Mouse (Mus musculus): ENCODE data around the gene Zfp575.
"Not testable (repeated sequence)": the region's sequence is repeated elsewhere in the genome, so short reads cannot be mapped to it uniquely, and the experiment has no call there.

Gene Zfp575

GRCm38 (mm10) chr7:24587330-24588105 is at the start of gene Zfp575, which contains the start of gene Ethe1:
TSS of gene Zfp575 (minus strand) at chr7:24587641.
TSS of gene Ethe1 (plus strand) at chr7:24587543.
- no peak for DNase-seq (ENCODE audit: low spot score in 2 of 2)

DNA sequence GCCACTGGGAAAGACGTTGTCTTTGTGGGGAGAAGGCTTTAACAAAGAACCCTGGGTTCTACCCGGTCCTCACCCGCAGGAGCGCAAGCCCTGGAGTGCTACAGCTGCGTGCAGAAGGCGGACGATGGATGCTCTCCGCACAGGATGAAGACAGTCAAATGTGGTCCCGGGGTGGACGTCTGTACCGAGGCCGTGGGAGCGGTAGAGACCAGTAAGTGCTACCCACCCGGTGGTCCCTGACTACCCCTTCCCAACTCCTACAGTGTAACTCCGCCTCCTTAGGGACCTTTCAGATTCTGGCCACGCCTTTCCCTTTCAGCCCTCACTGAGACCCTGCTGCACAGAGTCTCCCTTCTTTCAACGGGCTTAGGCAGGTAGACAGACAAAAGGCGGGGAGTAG is 49.6 kb upstream of the Zfp575 start:
- DNase-seq (ENCODE audit: low spot score in 2 of 2): no peak

DNA sequence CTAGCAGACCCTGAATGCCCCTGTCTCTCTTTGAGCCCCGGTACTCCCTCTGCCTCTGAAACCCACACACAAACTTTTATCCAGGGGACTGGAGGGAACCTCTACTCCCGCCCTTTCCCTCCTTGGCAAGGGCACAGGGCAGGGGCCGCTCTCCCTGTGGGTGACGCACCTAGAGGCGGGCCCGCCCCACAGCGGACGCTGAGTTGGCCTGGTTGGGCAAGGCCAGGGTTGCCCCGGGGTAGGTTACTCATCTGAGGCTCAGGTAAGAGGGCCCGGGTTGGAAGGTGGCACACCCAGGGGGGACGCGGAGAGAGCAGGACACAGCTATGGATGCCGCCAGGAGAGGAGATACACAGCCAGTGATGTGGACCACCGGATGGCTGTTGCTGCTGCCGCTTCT is 48.8 kb upstream of the Zfp575 start, which contains the start of gene Lypd3:
Lypd3 (plus strand) TSS at position 287 of the 400 bp plus-strand sequence.
- no peak for DNase-seq (ENCODE audit: low spot score in 2 of 2)

GRCm38 (mm10) chr7:24630116-24630880 is 42.9 kb upstream of the Zfp575 start:
- DNase-seq (ENCODE audit: low spot score in 2 of 2): no peak

DNA sequence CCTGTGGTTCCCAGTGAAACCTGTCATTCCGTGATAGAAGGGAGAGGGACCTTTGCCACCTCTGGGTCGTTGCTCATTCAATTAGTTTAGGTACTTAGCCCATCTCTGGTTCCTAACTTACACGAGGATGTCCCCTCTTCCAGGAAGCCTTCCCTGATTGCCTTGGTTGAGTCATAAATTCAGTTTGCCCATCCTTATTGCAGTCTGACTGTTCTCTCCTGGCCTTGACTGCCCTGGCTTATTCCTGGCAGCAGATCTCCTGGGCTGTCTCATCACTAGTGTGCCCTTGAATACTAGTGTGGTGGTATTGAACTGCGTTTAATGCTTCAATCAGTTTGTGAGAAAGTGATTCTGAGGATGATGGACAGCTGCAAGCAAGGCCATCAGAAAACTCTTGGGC is 42.2 kb upstream of the Zfp575 start:
- no peak for DNase-seq (ENCODE audit: low spot score in 2 of 2)

DNA sequence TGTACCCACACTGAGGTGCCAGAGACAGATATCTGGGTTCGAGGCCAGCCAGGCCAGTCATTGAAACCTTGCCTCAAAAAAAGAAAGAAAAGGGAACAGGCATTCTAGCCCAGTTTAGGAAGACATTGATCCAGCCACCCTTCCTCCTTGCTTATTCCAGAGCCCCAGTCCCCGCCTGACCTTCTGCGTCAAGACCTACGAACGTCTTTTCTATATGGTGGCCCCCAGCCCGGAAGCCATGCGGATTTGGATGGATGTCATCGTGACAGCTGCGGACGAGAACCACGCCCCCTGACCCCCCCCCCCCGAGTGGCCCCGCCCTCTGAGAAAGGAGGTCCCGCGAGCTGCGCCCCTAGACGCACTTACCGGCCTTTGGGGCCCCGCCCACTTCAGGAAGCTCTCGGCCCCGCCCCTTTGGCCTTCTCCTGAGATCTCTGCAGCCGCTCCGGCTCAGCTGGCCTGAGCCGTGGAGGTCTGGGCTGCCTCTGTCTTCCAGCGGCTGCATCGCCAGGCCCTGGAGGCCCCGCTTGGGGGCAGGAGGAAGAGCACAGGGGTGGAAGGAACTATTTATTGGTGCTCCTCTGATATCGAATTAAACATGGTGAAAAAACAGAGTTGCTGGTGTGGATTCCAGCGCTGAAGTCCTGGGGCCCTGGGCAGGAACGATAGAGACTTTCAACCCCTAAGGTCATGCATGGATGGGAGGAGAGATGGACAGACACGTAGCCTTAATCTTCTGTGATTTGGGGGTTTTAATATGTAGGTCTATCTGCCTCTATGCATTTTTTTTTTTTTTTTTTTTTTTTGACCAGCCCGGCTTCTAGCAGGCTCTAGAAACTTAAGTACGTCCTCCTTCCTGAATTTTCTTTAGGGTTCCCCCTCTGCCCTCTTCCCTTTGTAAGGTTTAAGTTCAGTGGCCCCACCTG is 41.5 kb upstream of the Zfp575 start:
- DNase-seq (ENCODE audit: low spot score in 2 of 2): peak; percentile 79 to 80

- no peak for DNase-seq (ENCODE audit: low spot score in 2 of 2)
Observed at GRCm38 (mm10) chr7:24622967-24623366, 35.5 kb upstream of the Zfp575 start.

DNA sequence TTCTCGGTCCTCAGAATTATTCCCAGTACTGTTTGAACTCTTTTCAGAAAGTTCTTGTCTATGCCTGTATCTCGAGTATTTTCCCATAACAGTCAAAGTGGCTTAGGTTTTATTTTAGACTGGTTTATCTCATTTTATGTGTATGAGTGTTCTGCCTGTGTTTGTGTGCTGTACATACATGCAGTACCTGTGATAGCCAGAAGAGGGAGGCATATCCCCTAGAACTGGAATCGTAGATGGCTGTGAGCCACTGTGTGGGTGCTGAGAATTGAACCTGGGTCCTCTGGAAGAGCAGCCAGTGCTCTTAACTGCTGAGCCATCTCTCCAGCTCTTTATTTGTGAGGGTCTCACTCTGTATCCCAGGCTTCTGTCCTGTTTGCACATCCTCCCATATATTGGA is 33.8 kb upstream of the Zfp575 start:
- no peak for DNase-seq (ENCODE audit: low spot score in 2 of 2)

- DNase-seq (ENCODE audit: low spot score in 2 of 2): no peak
Observed at GRCm38 (mm10) chr7:24619671-24620397, 32.4 kb upstream of the Zfp575 start.

GRCm38 (mm10) chr7:24618374-24618773 is 30.9 kb upstream of the Zfp575 start:
- DNase-seq (ENCODE audit: low spot score in 2 of 2): not testable (repeated sequence)

GRCm38 (mm10) chr7:24617763-24618162 is 30.3 kb upstream of the Zfp575 start:
- no peak for DNase-seq (ENCODE audit: low spot score in 2 of 2)

DNA sequence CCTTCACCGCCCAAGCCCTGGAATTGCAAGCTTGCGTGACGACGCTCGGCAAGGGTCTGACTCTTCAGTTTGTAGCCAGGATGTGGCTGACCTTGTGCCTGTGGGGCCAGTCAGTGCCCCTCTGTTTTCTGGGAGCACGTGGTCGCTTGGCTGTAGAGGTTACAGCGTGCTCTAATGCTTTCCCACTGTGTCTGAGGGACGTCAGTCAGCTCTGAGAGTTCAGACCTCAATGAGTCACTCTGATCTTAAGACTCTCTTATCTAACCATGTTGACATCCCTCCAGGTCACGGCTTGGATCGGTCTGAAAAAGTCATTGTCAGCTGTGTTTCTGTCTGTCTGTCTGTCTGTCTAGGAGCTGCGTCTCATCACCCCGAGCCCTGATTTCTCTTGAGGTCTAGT is 27.4 kb upstream of the Zfp575 start:
- no peak for DNase-seq (ENCODE audit: low spot score in 2 of 2)

DNA sequence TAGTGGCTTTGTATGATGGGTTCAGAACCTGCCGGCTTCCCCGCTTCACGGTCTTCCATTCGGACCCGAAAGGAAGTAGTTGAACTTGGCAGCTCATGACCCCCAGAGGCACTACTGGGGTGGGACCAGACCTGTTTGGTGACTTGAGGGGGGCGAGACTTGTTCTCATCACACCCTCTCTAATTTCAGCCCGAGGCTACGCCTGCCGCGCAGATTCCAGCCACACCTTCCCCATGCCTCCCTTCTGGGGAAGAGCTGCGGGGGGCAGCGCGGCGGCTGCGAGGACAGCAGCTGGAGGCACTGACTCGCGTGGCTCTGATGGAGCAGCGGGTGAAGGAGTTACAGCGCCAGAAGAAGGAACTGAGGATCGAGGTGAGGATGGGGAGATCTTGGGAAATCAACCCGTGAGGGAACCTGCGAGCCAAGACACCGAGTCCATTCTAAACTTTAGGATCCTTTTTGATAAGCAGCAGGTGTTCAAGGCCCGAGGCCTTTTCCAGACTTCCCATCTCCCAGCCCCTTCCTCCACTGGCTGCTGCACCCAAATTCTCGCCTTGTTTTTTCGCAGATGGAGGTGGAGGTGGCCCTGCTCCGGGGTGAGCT is 25.0 kb upstream of the Zfp575 start:
- DNase-seq (ENCODE audit: low spot score in 2 of 2): no peak

GRCm38 (mm10) chr7:24611709-24612108 is 24.3 kb upstream of the Zfp575 start:
- DNase-seq (ENCODE audit: low spot score in 2 of 2): no peak

DNA sequence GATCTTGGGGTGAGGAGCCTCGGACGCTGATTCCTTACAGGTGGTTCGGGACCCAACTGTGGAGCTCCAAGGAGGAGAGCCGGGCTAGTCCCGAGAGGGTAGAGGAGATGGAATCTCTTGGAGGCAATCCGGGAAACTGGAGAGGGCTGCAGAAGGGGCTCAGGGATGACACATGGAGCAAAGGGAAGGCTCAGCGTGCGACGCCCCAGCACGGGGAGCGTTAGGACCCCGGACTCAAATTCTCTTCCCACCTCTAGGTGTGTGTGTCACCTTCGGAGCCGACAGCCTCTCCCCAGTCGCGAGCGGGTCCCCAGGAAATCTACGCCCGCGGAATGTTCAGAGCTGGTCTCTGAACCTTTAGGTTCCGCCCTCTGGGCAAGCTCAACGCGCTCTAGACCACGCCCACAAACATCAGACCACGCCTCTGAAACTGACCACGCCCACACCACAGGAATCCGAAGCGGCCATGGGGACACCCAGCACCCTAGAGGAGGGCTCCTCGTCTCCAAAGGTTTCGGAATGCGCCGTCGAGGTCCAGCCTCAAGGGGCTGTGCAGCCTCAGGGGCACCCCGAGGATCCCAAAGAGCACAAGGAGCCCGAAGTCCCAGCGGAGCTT is 23.5 kb upstream of the Zfp575 start:
- peak; percentile 82 to 91 for DNase-seq (ENCODE audit: low spot score in 2 of 2)

DNA sequence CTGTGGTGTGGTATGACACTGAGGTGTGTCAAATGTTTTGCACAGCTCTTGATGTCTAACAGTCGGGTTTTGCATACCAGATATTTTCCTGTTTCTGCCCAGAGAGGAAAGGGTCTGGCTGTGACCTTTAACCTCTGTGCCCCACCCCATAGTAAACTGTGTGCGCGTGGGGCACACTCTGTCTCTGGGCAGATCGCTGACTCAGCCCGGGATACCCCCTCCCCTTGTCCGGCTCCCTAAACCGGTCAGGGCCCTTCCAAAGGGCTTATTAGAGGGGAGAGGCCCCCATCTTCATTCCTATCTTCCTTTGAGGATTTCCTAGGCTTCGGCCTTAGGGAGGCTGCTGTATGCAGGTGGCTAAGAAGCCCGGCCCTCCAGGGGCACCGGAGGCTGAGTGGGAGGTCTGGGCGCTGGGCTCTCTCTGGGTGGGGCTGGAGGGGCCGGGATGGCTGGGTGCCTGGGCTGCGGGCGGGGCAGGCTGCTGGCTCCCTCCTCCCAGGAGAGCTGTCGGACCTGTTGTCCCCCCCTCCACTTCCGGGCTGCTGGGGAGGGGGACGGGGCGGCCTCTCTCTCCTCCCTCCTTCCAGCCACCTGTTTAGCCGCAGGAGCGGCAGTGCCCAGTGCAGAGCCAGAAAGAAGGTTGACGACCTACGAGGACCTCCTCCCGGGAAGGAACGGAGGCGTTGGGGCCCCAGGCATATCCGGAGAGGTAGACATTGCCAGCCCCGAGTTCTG is 22.9 kb upstream of the Zfp575 start, which contains the start of gene Phldb3:
Phldb3 (plus strand) TSS at position 620 of the 735 bp plus-strand sequence.
- DNase-seq (ENCODE audit: low spot score in 2 of 2): no peak

- DNase-seq (ENCODE audit: low spot score in 2 of 2): no peak
Observed at GRCm38 (mm10) chr7:24608561-24608960, 21.1 kb upstream of the Zfp575 start.

DNA sequence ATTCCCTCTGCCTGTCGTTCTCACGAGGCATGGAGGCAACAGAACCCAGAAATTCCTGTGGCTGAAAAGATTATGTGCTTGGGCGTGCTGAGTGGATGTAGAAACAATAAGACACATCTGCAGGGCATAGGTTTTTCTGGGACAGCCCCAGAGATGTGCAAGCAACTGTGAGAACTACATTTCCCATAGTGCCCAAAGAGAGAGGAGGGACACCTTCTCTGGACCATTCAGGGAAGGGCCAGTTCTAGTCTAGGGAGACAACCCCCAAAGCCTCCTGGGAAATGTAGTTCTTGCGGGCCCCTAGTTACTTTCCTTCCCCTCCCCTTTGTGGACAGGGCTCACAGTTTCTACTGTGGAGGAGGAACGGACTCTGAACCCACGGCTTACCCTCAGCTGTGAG is 20.6 kb upstream of the Zfp575 start:
- peak; percentile 65 to 78 for DNase-seq (ENCODE audit: low spot score in 2 of 2)

GRCm38 (mm10) chr7:24606046-24606445 is 18.6 kb upstream of the Zfp575 start:
- no peak for DNase-seq (ENCODE audit: low spot score in 2 of 2)

Data from heart, adult 9 months (tissue).